Mouse (Mus musculus): ENCODE measurements around the gene Crmp1. TPM values are rescaled to one million over a fixed set of nuclear protein-coding genes. Genes with fewer than 3 reads are reported as not detected.
A peak's percentile ranks its signal among the peaks of the same experiment; 100 is the strongest.

Crmp1 gene
- polyA plus RNA-seq, 1 experiment from 2014 or later, result 2.4 TPM

DNA sequence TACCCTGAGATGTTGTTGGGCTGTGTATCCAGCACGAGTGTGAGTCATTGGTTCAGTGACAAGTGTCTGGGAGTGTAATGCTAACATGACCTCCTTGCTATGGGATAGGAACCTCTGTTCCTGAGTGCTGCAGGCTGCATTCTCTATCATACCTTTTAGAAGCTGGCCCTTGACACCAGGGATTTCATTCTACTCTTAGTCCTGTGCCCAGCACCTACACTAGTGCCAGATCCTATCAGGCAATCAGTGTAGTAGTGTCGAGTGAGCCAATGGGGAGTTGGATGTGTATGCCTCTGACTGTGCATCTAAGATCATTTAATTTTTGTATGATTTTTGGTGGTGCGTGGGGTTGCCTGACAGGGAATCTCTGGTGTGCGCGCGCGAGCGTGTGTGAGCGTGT, 516 bp upstream of the Crmp1 start:
- H3K27ac ChIP-seq, result no peak overlapping the region
- peaks cover 63% of the 10 kb centered on the region for H3K27me3 ChIP-seq
- H3K4me3 ChIP-seq (replicated peaks), result no peak overlapping the region; the same call in 1 of the 2 replicates
- DNase-seq, result no peak
- peaks cover 8% of the 10 kb centered on the region; the same call in 1 of the 2 replicates for H3K4me1 ChIP-seq (replicated peaks)
- WGBS (ENCODE audit: insufficient replicate concordance), result 14% methylated on average over 9 of the region's 9 CpGs
- ATAC-seq (ENCODE audit: low read depth), result no peak
- H3K4me2 ChIP-seq, result 0 out of 2 replicates have a peak overlapping the region, but pooled peaks have one; percentile 50
- H3K36me3 ChIP-seq, result no peaks in the 10 kb centered on the region
- no peak overlapping the region for H3K9ac ChIP-seq
- H3K9me3 ChIP-seq (replicated peaks), result no peaks in the 10 kb centered on the region

- Histone ChIP-seq H3K9ac (no peak overlapping the region), H3K4me2 (peak overlapping the region; percentile 50), H3K4me1 (replicated peaks) (peaks cover 8% of the 10 kb centered on the region; the same call in 1 of the 2 replicates), H3K4me3 (replicated peaks) (peak overlapping the region; percentile 26), H3K9me3 (replicated peaks) (no peaks in the 10 kb centered on the region), H3K36me3 (no peaks in the 10 kb centered on the region), H3K27me3 (peaks cover 75% of the 10 kb centered on the region), H3K27ac (no peak overlapping the region)
- ATAC-seq (ENCODE audit: low read depth), result no peak
- DNase-seq, result no peak
- WGBS (ENCODE audit: insufficient replicate concordance), result 8% methylated on average over 43 of the region's 44 CpGs
Measured at GRCm38 (mm10) chr5:37242360-37243168, 824 bp downstream of the Crmp1 start.

- ATAC-seq (ENCODE audit: low read depth) (no peak), DNase-seq (peak; percentile 18)
- Histone ChIP-seq H3K4me3 (replicated peaks) (no peak overlapping the region), H3K27ac (no peak overlapping the region), H3K4me1 (replicated peaks) (peaks cover 8% of the 10 kb centered on the region; the same call in 1 of the 2 replicates), H3K27me3 (peaks cover 79% of the 10 kb centered on the region), H3K9me3 (replicated peaks) (no peaks in the 10 kb centered on the region), H3K9ac (no peak overlapping the region), H3K36me3 (no peaks in the 10 kb centered on the region), H3K4me2 (no peak overlapping the region)
- 2% methylated on average over 19 of the region's 19 CpGs for WGBS (ENCODE audit: insufficient replicate concordance)
Measured at GRCm38 (mm10) chr5:37243169-37243886, 1.6 kb downstream of the Crmp1 start.

GRCm38 (mm10) chr5:37244161-37244560, 2.4 kb downstream of the Crmp1 start:
- WGBS (ENCODE audit: insufficient replicate concordance), result 4% methylated on average over 13 of the region's 13 CpGs

DNA sequence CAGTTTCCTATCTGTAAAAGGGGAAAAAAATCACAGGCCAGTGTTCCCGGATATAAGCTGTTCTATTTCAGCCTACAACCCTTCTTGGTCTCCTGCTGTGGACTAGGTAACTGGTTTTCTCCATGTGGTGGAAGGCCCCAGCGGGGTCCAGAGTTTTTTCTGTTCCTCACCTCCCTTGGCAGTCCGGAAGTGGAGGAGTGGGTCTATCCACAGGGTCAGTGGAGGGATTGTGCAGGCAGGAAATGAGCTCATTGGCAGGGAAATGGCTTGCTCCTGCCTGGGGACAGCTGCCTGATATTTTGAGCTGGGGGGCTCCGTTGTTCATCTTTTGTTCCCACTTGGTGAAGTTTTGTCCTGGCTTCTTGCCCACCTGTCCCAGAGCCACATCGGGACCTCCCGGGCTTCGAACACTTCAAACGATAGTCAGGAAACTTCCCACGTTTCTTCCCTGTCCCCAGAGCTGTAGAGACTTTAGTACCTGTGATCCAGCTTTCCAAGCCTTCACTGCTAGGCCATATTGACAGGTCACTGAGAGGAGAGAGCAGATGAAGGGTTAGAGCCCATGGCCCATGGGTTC, 3.0 kb downstream of the Crmp1 start:
- Histone ChIP-seq H3K36me3 (no peaks in the 10 kb centered on the region), H3K27ac (no peak overlapping the region), H3K4me2 (no peak overlapping the region), H3K4me3 (replicated peaks) (no peak overlapping the region), H3K9me3 (replicated peaks) (no peaks in the 10 kb centered on the region), H3K9ac (no peak overlapping the region), H3K4me1 (replicated peaks) (peaks cover 8% of the 10 kb centered on the region; the same call in 1 of the 2 replicates), H3K27me3 (peaks cover 81% of the 10 kb centered on the region)
- no peak for ATAC-seq (ENCODE audit: low read depth)
- 19% methylated on average over 9 of the region's 9 CpGs for WGBS (ENCODE audit: insufficient replicate concordance)
- no peak for DNase-seq

More at GRCm38 (mm10) chr5:37244161-37244560, 2.4 kb downstream of the Crmp1 start:
- no peak overlapping the region for H3K4me3 ChIP-seq (replicated peaks)
- peaks cover 81% of the 10 kb centered on the region for H3K27me3 ChIP-seq
- ATAC-seq (ENCODE audit: low read depth) (no peak), DNase-seq (no peak)
- H3K4me2 ChIP-seq, result no peak overlapping the region
- H3K36me3 ChIP-seq, result no peaks in the 10 kb centered on the region
- no peaks in the 10 kb centered on the region for H3K9me3 ChIP-seq (replicated peaks)
- H3K4me1 ChIP-seq (replicated peaks), result peaks cover 8% of the 10 kb centered on the region; the same call in 1 of the 2 replicates
- H3K9ac ChIP-seq, result no peak overlapping the region
- no peak overlapping the region for H3K27ac ChIP-seq

DNA sequence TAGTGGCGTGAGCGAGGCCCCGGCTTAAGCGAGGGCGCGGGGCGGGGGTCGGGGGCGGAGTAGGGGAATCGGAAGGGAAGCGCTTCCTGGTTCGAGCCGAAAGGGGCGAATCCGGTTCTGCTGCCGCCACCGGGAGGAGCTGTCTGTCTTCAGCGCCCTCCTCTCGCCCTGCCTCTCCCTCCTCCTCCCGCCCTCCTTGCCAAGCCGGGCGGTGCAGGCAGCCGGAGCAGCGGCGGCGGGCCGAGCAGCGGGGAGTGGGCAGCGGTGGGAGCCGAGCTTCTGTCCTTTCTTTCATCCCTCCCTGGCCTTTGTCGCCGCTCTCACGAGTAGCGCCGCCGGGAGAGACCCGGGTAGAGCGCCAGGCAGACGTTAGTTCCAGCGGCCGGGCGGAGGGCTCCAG, 3.9 kb downstream of the Crmp1 start:
- Histone ChIP-seq H3K36me3 (no peaks in the 10 kb centered on the region), H3K9me3 (replicated peaks) (no peaks in the 10 kb centered on the region), H3K4me2 (peak overlapping the region; percentile 42), H3K9ac (no peak overlapping the region), H3K27ac (no peak overlapping the region), H3K4me1 (replicated peaks) (peaks cover 8% of the 10 kb centered on the region; the same call in 1 of the 2 replicates), H3K4me3 (replicated peaks) (peak overlapping the region; percentile 38), H3K27me3 (peaks cover 73% of the 10 kb centered on the region)
- WGBS (ENCODE audit: insufficient replicate concordance), result 2% methylated on average over 40 of the region's 42 CpGs
- DNase-seq, result no peak
- ATAC-seq (ENCODE audit: low read depth), result no peak

DNA sequence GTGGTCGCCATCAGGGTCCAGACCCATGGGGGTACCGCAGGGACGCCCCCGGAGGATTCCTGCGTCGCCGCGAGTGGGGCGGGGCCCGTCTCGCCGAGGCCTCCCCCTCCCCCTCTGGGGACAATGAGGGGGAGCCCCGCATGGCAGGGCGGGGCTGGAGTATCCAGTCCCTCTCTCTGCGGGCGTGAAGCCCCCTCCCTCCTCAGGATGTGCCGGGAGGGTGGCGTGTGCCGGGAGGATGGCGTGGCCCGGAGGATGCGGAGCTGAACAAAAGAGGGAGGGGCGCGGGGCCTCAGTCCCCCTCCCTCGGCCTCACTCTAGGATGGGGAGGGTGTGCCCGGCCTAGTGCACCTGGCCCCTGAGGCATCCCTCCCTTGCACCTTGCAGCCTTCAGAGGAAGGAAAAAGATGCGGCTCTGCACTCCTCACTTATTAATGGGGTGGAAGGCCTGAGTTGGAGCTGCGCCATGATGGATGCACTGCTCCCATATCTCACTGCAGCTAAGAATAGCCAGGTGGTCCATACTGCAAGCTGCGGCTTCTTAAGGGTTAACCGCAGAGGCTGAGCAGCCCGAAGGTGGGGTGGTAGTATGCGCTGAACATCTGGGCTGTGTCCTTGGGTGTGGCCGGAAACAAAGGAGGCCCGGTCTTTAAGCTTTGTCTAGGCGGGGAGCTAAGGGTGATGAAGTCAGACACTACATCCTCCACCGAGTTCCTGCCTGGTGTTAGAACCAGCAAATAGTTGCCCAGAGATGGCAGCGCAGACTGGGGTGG, 4.6 kb downstream of the Crmp1 start:
- DNase-seq, result no peak
- H3K4me1 ChIP-seq (replicated peaks), result peaks cover 8% of the 10 kb centered on the region; the same call in 1 of the 2 replicates
- no peaks in the 10 kb centered on the region for H3K9me3 ChIP-seq (replicated peaks)
- H3K4me3 ChIP-seq (replicated peaks), result peak overlapping the region; percentile 38
- H3K9ac ChIP-seq, result no peak overlapping the region
- peak overlapping the region; percentile 42 for H3K4me2 ChIP-seq
- H3K27ac ChIP-seq, result no peak overlapping the region
- WGBS (ENCODE audit: insufficient replicate concordance), result 2% methylated on average over 36 of the region's 37 CpGs
- no peaks in the 10 kb centered on the region for H3K36me3 ChIP-seq
- peaks cover 66% of the 10 kb centered on the region for H3K27me3 ChIP-seq
- ATAC-seq (ENCODE audit: low read depth), result no peak

DNA sequence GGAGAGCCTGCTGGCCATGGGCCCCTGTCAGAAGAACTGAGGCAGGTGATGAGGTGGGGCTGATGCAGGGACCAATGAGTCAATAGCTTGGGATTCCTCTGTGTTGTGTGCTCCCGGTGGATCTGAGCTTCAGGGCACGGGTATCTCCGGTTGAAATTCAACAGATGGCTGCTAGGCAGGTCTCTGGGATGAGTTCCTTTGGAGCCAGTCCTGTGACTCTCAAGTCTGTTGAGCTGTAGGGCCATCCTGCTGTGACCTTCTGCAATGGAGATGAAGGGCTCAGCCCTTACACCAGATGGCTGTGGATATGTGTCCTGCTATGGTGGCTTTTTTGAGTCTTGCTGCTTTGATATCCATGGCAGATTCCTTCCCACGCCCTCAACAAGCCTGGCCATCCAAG, 5.7 kb downstream of the Crmp1 start:
- Histone ChIP-seq H3K27me3 (peaks cover 55% of the 10 kb centered on the region), H3K4me2 (no peak overlapping the region), H3K4me3 (replicated peaks) (no peak overlapping the region), H3K27ac (no peak overlapping the region), H3K9me3 (replicated peaks) (no peaks in the 10 kb centered on the region), H3K9ac (no peak overlapping the region), H3K36me3 (no peaks in the 10 kb centered on the region), H3K4me1 (replicated peaks) (peaks cover under 1% of the 10 kb centered on the region; the same call in 1 of the 2 replicates)
- 36% methylated on average over 4 of the region's 4 CpGs for WGBS (ENCODE audit: insufficient replicate concordance)
- DNase-seq, result no peak
- ATAC-seq (ENCODE audit: low read depth), result no peak

- Histone ChIP-seq H3K4me3 (replicated peaks) (no peak overlapping the region), H3K27ac (no peak overlapping the region), H3K9ac (no peak overlapping the region), H3K4me2 (no peak overlapping the region), H3K36me3 (no peaks in the 10 kb centered on the region), H3K27me3 (peaks cover 41% of the 10 kb centered on the region), H3K4me1 (replicated peaks) (no peaks in the 10 kb centered on the region), H3K9me3 (replicated peaks) (no peaks in the 10 kb centered on the region)
- WGBS (ENCODE audit: insufficient replicate concordance), result 61% methylated on average over 3 of the region's 3 CpGs
- DNase-seq (no peak), ATAC-seq (ENCODE audit: low read depth) (no peak)
Measured at GRCm38 (mm10) chr5:37248870-37249269, 7.1 kb downstream of the Crmp1 start.

DNA sequence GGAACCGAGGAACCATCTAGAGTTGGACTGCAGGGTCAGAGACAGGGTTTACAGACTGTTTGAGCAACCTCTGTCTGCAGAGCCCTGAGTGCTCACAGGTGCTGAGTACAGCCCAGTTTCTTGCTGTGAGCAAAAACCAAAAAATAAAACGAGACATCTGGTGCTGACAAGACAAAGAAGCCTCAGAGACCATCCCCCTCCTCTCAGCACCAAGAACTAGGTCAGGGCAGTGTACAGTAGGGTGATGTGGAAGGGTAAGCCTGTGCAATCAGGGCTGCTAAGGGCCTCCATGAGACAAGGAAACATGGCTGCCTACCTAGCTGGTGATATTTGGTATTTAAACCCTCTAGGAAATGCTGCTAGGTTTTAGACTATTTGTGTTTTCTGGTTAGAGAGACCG, 9.9 kb downstream of the Crmp1 start:
- H3K4me1 ChIP-seq (replicated peaks), result no peaks in the 10 kb centered on the region
- WGBS (ENCODE audit: insufficient replicate concordance), result 49% methylated on average over 3 of the region's 3 CpGs
- H3K4me3 ChIP-seq (replicated peaks), result no peak overlapping the region
- no peak overlapping the region for H3K9ac ChIP-seq
- DNase-seq (no peak), ATAC-seq (ENCODE audit: low read depth) (no peak)
- no peak overlapping the region for H3K4me2 ChIP-seq
- no peak overlapping the region for H3K27ac ChIP-seq
- H3K9me3 ChIP-seq (replicated peaks), result no peaks in the 10 kb centered on the region
- peaks cover 14% of the 10 kb centered on the region for H3K27me3 ChIP-seq
- H3K36me3 ChIP-seq, result no peaks in the 10 kb centered on the region

Data from liver, embryonic 13.5 days (tissue).